In genomic region chr15:91477766-91478165, GRCm38 (mm10) we compare ENCODE assay signal across 8 mouse cellular contexts.
A peak's percentile ranks its signal among the peaks of the same experiment; 100 is the strongest.
DNase-seq lines count a peak whose midpoint lies in the region; ATAC-seq and TF ChIP-seq lines count a peak whose summit lies in the region.

No protein-coding gene starts in this region.

- TF ChIP-seq CTCF in thymus, adult 2 months (IDR thresholded peaks at IDR 0.05; ENCODE audit: borderline replicate concordance, control insufficient read depth, extremely low read depth, insufficient read depth, low read length, poor library complexity) = no peak

- DNase-seq in cerebellum, adult 11 months = peak; percentile 43
- peak; percentile 12 for DNase-seq in thymus, adult 2 months
- no peak for DNase-seq in thymus, adult 18-20 months
- DNase-seq in embryo, embryonic 11.5 days (ENCODE audit: low read depth, low spot score) = peak; percentile 54
- peak; percentile 67 for DNase-seq in kidney, adult 9 months
- DNase-seq in lung, postnatal 14 days = peak; percentile 71
- peak; percentile 66 for DNase-seq in splenic B cell, adult 2 months (ENCODE audit: low read depth, low spot score)

- no peak overlapping the region for H3K27ac ChIP-seq in thymus, adult 2 months (ENCODE audit: control insufficient read depth, insufficient read depth, low read length)

- TF ChIP-seq POLR2A in thymus, adult 2 months (IDR thresholded peaks at IDR 0.05; ENCODE audit: control insufficient read depth, extremely low read depth, insufficient read depth, low read length, poor library complexity) = no peak

- WGBS in thymus, adult 2 months = 41% methylated on average over 5 of the region's 5 CpGs

- no peaks in the 10 kb centered on the region for H3K27me3 ChIP-seq in thymus, adult 2 months (ENCODE audit: control insufficient read depth, insufficient read depth, low read length)
- no peaks in the 10 kb centered on the region for H3K27me3 ChIP-seq in splenic B cell, adult 2 months (ENCODE audit: control insufficient read depth, insufficient read depth, low read length, poor library complexity, severe bottlenecking)

- no peak for ATAC-seq in cerebellum, adult (ENCODE audit: insufficient number of reproducible peaks, low FRiP score, low TSS enrichment)

- no peaks in the 10 kb centered on the region for H3K36me3 ChIP-seq in thymus, adult 2 months (ENCODE audit: control insufficient read depth, insufficient read depth, low read length)
- H3K36me3 ChIP-seq in splenic B cell, adult 2 months (ENCODE audit: control insufficient read depth, insufficient read depth, low read length, poor library complexity, severe bottlenecking) = no peaks in the 10 kb centered on the region

- no peak overlapping the region for H3K4me3 ChIP-seq in thymus, adult 2 months (ENCODE audit: control insufficient read depth, insufficient read depth, low read length)

- no peaks in the 10 kb centered on the region for H3K4me1 ChIP-seq in thymus, adult 2 months (replicated peaks; ENCODE audit: control insufficient read depth, insufficient read depth, low read length)

Comparison
In these comparisons a context has a peak if more than half of its experiments do, and no peak if none do; other contexts are left out.
1. DNase-seq: peak in cerebellum, adult 11 months (single experiment), thymus, adult 2 months (single experiment), embryo, embryonic 11.5 days (single experiment), kidney, adult 9 months (single experiment), lung, postnatal 14 days (single experiment) and splenic B cell, adult 2 months (single experiment); none in thymus, adult 18-20 months (0 of 2).